Mouse (Mus musculus): Measurements from ENCODE around the gene Sp1.

The Sp1 gene

DNA sequence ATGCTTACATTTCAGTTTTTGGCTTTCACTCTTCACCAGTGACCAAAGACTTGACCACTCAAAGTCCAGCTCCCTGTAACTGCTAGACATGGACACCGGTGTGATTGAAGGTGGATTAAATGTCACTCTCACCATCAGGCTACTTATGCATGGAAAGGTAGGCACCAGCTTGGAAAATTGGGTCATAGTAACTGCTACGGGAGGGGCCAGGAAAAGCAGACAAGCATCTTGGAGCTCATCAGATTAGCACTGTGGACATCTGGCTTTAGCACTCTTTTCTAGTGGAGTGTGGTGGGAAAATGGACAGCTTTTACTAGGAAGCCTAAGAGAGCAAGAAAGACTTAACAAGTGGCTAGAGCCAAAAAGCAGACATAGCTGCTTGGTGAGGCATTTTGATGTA is 67.3 kb downstream of the Sp1 start:
- no peak for DNase-seq (ENCODE audit: low read depth)

DNA sequence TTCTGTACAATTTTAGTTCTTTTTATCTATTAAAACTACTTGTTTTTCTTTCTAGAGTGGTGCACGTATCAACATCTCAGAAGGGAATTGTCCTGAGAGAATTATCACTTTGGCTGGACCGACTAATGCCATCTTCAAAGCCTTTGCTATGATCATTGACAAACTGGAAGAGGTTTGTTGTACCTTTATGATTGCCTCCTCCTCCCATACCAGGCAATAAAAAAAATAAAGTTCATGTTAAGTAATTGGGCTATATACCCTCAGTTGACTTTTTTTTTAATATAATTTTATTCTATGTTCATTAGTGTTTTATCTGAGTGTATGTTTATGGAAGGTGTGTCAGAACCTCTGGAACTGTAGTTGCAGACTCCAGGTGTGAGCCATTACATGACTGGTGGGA is 68.6 kb downstream of the Sp1 start:
- DNase-seq (ENCODE audit: low read depth): no peak

DNA sequence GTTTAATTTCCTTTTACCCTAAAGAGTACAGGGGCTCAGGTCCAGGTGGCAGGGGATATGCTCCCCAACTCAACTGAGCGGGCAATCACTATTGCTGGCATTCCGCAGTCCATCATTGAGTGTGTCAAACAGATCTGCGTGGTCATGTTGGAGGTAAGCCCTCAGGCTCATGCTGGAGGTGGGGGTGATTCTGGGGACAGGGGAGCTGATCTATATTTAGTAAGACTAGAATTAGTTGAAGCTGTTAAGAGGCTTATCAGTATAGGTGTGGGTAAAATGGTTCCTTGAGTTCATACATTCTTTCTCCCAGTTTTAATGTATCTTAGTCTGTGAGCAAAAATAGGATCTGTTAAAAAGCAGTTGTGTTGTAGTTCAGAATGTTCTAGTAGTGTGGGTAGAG is 77.2 kb downstream of the Sp1 start:
- no peak for DNase-seq (ENCODE audit: low read depth)

DNA sequence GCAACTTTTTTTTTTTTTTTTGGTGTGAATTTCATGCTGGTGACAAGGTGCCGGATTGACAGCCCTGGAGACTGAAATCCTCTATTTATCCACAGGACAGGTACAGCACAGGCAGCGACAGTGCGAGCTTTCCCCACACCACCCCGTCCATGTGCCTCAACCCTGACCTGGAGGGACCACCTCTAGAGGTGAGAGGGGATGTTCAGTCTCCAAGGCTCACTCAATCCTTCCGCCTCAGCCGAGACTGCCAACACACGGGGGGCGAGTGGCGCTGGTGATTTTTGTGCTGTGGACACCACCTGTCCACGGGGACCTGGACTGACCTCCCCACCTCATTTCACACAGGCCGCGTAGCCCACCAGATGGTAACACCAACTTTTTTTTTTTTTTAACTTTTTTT is 79.9 kb downstream of the Sp1 start:
- DNase-seq (ENCODE audit: low read depth): no peak

Data from 416B (cell line).